Mouse (Mus musculus) Patski (cell line): ENCODE measurements at regions not wholly inside any gene's neighbourhood (a gene's known extent, or its start where the extent isn't known, plus 50 kb on each side); places are given as distances from the start of the nearest gene placed in this dataset.

Experiments used
- ATAC-seq: fragments of 100-300 bp; one replicate; pipeline ENCODE4 v1.8.0; 2021
- CTCF ChIA-PET: fragments of 350-600 bp; sonication (Branson Sonifier 250); formaldehyde crosslinking; loops from one replicate; lab custom pipeline; 2022; ENCODE audit warnings: inconsistent platforms; lab: Charles Lee
- POLR2A ChIA-PET: fragments of 350-600 bp; sonication (Branson Sonifier 250); formaldehyde crosslinking; loops from one replicate; lab custom pipeline; 2022; ENCODE audit warnings: antibody characterized with exemption, inconsistent platforms; lab: Charles Lee
- DNase-seq: peaks from one replicate; pipeline ENCODE4 v3.0.0-alpha.2; 2011; ENCODE audit warnings: low read depth, low spot score
- H3K27me3 ChIP-seq: fragments of 371-371 bp; one replicate; pipeline ENCODE4 v1.5.1; 2021
- CTCF ChIP-seq: fragments of 100-300 bp; IDR thresholded peaks from one replicate; pipeline ENCODE4 v1.5.1; 2021
- in situ Hi-C: fragments of 300-500 bp; cut with MboI; formaldehyde crosslinking; loops from 3 replicates; pipeline ENCODE4 v1.11.1; 2018; ENCODE audit warnings: low pct_unique_long_range_greater_than_20kb, mixed read lengths

- no peak for ATAC-seq
- ChIA-PET POLR2A (no interaction called here), CTCF (no interaction called here)
- DNase-seq = no peak
- TF ChIP-seq CTCF = no peak
- in situ Hi-C loops = no loop called here
- no peaks in the 10 kb centered on the region for H3K27me3 ChIP-seq
Observed at GRCm38 (mm10) chr1:81794771-81795170, 438.1 kb upstream of the Gm9747 start.

GRCm38 (mm10) chr1:81795399-81795798 is 437.5 kb upstream of the Gm9747 start:
- ChIA-PET POLR2A (no interaction called here), CTCF (no interaction called here)
- ATAC-seq (no peak), DNase-seq (no peak)
- no peak for TF ChIP-seq CTCF
- H3K27me3 ChIP-seq = no peaks in the 10 kb centered on the region
- in situ Hi-C loops = no loop called here

- in situ Hi-C loops = no loop called here
- no peak for TF ChIP-seq CTCF
- ChIA-PET POLR2A (no interaction called here), CTCF (no interaction called here)
- DNase-seq = no peak
- no peak for ATAC-seq
- no peaks in the 10 kb centered on the region for H3K27me3 ChIP-seq
Observed at GRCm38 (mm10) chr1:81811591-81811990, 421.3 kb upstream of the Gm9747 start.

- DNase-seq (no peak), ATAC-seq (peak; percentile 67)
- no peaks in the 10 kb centered on the region for H3K27me3 ChIP-seq
- in situ Hi-C loops = no loop called here
- CTCF ChIA-PET = interaction anchor here (0.7 to 2.2 kb wide), 2 partner anchors 11 to 153 kb away, joined by 3 to 10 read pairs; no protein-coding TSS in a partner anchor
- POLR2A ChIA-PET = no interaction called here
- TF ChIP-seq CTCF = no peak
Observed at GRCm38 (mm10) chr1:81818884-81819283, 414.0 kb upstream of the Gm9747 start.

- in situ Hi-C loops = no loop called here
- CTCF ChIA-PET = no interaction called here
- no peaks in the 10 kb centered on the region for H3K27me3 ChIP-seq
- no peak for DNase-seq
- TF ChIP-seq CTCF = no peak
- POLR2A ChIA-PET = no interaction called here
- no peak for ATAC-seq
Observed at GRCm38 (mm10) chr1:81841966-81842365, 390.9 kb upstream of the Gm9747 start.

GRCm38 (mm10) chr1:81850462-81851144 is 382.3 kb upstream of the Gm9747 start:
- ATAC-seq (no peak), DNase-seq (no peak)
- ChIA-PET POLR2A (interaction anchor here (0.8 kb wide), 1 partner anchor 15 kb away, joined by 3 read pairs; no protein-coding TSS in a partner anchor), CTCF (no interaction called here)
- no peak for TF ChIP-seq CTCF
- in situ Hi-C loops = no loop called here
- H3K27me3 ChIP-seq = no peaks in the 10 kb centered on the region

- no peak for ATAC-seq
Observed at GRCm38 (mm10) chr1:81859464-81859863, 373.4 kb upstream of the Gm9747 start.

GRCm38 (mm10) chr1:81864571-81864970 is 368.3 kb upstream of the Gm9747 start:
- no peaks in the 10 kb centered on the region for H3K27me3 ChIP-seq
- ChIA-PET CTCF (no interaction called here), POLR2A (interaction anchor here (0.5 kb wide), 1 partner anchor 239 kb away, joined by 4 read pairs; no protein-coding TSS in a partner anchor)
- in situ Hi-C loops = no loop called here
- no peak for ATAC-seq
- DNase-seq = no peak
- TF ChIP-seq CTCF = no peak

More at GRCm38 (mm10) chr1:81859464-81859863, 373.4 kb upstream of the Gm9747 start:
- H3K27me3 ChIP-seq = no peaks in the 10 kb centered on the region
- ChIA-PET CTCF (no interaction called here), POLR2A (no interaction called here)
- DNase-seq = no peak
- in situ Hi-C loops = no loop called here
- no peak for TF ChIP-seq CTCF

GRCm38 (mm10) chr1:81886940-81887531 is 345.9 kb upstream of the Gm9747 start:
- ATAC-seq = no peak

GRCm38 (mm10) chr1:81897241-81897640 is 335.7 kb upstream of the Gm9747 start:
- DNase-seq = no peak
- ChIA-PET POLR2A (interaction anchor here (0.6 to 1.1 kb wide), 2 partner anchors 14 kb away, joined by 3 to 4 read pairs; no protein-coding TSS in a partner anchor), CTCF (no interaction called here)
- TF ChIP-seq CTCF = no peak
- no peak for ATAC-seq
- H3K27me3 ChIP-seq = no peaks in the 10 kb centered on the region
- in situ Hi-C loops = no loop called here

More at GRCm38 (mm10) chr1:81886940-81887531, 345.9 kb upstream of the Gm9747 start:
- no peak for DNase-seq
- no peaks in the 10 kb centered on the region for H3K27me3 ChIP-seq
- in situ Hi-C loops = no loop called here
- no peak for TF ChIP-seq CTCF
- POLR2A ChIA-PET = no interaction called here
- CTCF ChIA-PET = no interaction called here

- ChIA-PET CTCF (no interaction called here), POLR2A (no interaction called here)
- in situ Hi-C loops = no loop called here
- H3K27me3 ChIP-seq = no peaks in the 10 kb centered on the region
- ATAC-seq = no peak
- DNase-seq = no peak
- TF ChIP-seq CTCF = no peak
Observed at GRCm38 (mm10) chr1:81900843-81901242, 332.1 kb upstream of the Gm9747 start.
